In the genomic region with DNA sequence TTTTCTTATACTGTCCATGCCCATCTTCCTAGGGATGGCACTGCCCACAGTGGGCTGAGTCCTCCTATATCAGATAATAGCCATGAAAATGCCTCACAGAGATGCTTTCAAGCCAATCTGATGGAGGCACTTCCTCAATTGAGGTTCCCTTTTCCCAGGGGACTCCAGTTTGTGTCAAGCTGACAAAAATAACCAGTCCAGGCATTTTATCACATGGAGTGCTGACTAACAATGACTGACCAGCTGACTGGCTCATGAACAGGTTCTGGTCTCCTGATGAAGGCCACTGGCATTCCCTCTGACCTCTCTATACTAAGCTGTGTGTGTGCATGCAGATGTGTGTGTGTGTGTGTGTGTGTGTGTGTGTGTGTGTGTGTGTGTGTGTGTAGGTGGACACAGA, we compare ENCODE assay signal across 15 mouse cellular contexts.
DNase-seq lines count a peak whose midpoint lies in the region; ATAC-seq lines count a peak whose summit lies in the region.
"Had no signal": no experiment of that assay in that cellular context is flagged by ENCODE, and none has a peak within 500 bp of the region (broad histone marks: within the 10 kb centered on the region; RNA-seq: fewer than 3 reads in every experiment).

No protein-coding gene starts in this region.

- peak; percentile 61 for DNase-seq in adrenal gland, adult 2 months
- no peak for DNase-seq in adrenal gland, adult 18-20 months (ENCODE audit: low spot score in 2 of 2)
- peak; percentile 42 to 57 for DNase-seq in heart, postnatal 10 days
- DNase-seq in heart, postnatal 25 days (ENCODE audit: low spot score) = no peak
- peak; percentile 24 for DNase-seq in adipocyte (ENCODE audit: low spot score)
- DNase-seq in left cerebral cortex, adult 9 months (ENCODE audit: low spot score in 2 of 2) = no peak
- DNase-seq in lung, postnatal 14 days = no peak
- DNase-seq: cerebellum, postnatal 25 days; kidney, adult 9 months; kidney, postnatal 36 days; right cerebral cortex, postnatal 25 days had no signal

- intact Hi-C loops in heart, postnatal 10 days (cut with DNase I) = no loop called here
- intact Hi-C loops in heart, postnatal 25 days (cut with DNase I) = no loop called here

- peak; percentile 63 for ATAC-seq in megakaryocyte, adult 5-6 weeks (ENCODE audit: poor library complexity, severe bottlenecking)
- ATAC-seq: CD4-positive, CD25-positive, alpha-beta regulatory T cell, adult 4 months; intestine, embryonic 15.5 days; midbrain, embryonic 15.5 days had no signal

Comparison
In these comparisons a context has a peak if more than half of its experiments do, and no peak if none do; other contexts are left out.
1. DNase-seq: peak in adrenal gland, adult 2 months (single experiment), heart, postnatal 10 days (2 of 2) and adipocyte (single experiment); none in adrenal gland, adult 18-20 months (0 of 2), heart, postnatal 25 days (single experiment), left cerebral cortex, adult 9 months (0 of 2) and lung, postnatal 14 days (single experiment).